Mouse (Mus musculus) frontal cortex, postnatal 25 days (tissue): Measurements from ENCODE around the gene Dmbx1.
A peak's percentile ranks its signal among the peaks of the same experiment; 100 is the strongest.

Source experiments
- DNase-seq, 2 experiments: peaks; one replicate each; pipeline ENCODE4 v3.0.0; 2022; ENCODE audit warnings: low spot score in 2 of 2

The Dmbx1 gene

DNA sequence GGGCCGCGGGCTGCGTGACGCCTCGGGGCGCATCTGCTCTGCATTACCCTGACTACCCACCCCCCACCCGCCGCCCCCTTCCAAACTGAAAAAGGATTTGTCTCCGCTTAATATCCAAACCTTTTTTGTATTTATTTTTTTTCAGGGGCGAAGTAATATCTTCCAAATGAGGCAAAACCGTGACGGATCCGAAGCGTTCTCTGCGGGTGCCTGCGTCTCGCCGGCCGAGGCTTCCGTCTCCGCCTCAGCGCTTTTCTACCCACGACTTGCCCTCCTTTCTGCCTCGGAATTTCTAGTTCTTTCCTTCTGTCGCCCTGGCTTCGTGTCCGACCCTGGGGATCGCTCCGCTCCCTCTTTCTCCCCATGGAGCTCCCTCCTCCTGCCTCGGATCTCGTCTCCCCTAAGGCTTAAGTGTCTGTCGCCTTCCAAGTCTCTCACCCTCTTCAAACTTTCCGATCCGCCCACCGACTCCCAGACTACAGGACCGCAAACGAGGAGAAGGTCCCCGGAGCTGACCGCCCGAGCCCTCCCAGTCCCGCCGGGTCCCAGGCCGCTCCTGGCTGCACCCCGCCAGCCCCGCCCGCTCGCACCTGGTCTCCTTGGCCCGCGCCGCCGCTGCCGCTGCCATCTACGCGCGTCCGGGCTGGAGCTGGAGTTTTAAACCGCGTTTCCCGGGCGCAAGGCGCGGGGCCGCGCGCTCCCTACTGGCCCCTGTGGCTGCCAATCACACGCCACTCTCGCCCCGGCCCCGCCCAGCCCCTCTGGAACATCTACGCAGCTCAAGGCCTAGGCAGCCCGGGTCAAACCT is at the start of gene Dmbx1:
Dmbx1 (minus strand) TSS at position 632 of the 808 bp plus-strand sequence.
- DNase-seq = no peak

DNA sequence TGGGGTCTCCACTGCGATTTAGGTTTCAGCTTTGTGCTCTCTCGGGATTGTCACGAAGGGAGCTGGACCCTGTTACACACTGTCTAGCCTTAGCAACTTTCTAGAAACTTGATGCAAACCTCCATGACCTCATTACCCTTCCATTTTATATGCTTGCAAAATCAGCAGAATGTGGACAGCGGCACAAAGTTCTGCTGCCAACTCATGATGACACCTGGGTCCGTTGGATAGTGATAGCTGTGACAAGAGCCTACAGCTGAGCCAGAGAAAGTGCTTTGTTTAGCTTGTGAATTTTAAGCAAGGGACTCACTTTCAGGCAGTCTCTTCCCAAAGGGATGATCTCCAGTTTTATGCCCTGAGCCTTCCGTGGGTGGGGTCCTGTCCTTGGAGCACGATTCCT is 49.7 kb upstream of the Dmbx1 start:
- DNase-seq = no peak

DNA sequence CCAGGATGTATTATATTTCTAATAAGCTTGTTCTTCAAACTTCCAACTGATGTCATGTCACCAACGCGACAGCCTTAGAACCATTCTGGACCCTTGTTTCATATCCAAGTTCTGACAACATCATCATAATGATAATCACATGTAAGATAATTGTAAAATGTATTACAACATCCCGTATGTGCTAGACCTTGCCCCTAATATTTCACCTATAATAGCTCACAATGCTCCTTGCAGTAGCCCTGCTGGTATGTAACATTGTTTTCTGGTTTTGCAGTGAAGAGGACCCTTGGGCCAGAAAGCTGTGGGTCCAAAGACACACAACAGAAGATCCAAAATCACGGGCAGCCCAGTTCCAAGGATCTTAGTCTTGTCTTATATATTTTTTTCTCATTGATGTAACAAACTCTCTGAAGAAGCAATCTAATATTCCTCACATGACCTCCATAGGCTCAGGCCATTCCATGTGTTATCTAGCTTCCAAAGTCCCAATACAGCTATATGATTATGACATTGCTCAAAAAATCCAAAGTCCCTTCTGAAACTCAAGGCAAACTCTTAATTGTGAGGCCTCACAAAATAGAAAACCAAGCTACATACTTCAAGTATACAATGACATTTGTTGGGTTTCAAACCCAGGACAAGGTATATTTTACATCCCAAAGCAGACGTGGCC is 48.3 kb upstream of the Dmbx1 start:
- DNase-seq = no peak

DNA sequence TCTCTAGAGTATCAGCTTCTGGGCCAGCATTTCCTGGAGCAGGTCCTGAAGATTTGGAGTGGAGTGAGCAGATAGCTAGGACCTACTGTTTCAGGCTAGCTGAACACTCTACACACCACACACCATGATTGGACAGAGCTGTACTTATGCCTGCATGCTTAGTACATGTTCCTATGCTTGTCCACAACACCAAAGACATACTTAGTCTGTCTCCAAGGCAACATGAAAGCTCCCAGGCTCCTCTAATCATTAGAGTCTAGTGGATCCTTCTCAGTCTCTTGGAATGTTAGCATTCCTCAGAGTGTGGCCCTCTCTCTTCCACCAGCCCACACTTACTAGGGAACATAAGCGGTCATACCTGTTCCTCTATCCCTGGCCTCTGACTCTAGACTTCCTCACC is 47.7 kb upstream of the Dmbx1 start:
- DNase-seq = no peak

DNA sequence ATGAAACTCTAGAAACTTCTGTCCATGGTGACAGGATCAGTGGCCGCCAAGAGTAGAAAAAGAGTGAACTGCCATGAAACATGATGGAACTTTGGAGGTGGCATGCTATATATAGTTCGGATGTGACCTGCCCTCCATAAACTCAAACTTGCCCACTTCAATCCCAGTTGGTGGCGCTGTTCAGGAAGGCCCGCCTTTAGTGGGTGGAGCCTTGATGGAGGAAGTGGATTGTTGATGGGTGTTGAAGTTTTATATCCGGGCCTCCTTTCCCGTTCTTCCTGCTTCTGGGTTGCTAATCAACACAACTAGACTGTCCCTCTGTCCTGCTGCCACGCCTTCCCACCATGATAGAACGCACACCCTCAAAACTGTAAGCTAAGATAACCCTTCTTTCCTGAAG is 45.2 kb upstream of the Dmbx1 start:
- DNase-seq = no peak

DNA sequence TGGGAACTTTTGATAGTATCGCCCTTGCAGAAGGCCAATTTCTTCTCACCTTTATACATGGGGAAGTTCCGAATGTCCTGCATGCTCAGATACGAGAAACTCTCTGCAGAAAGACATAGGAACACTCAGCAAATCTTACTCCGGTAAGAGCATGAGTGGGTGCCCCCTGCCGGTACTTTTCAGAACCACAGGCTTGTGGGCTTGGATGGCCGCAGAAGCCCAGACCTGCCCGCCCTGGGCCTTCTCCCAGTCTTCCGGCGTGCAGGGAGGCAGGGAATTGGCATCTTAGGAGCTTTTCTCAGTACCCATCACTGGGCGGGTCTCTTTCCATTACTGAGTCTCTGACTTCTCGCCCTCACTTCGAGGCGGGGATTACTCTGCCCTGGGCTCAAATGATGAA is 44.4 kb upstream of the Dmbx1 start:
- DNase-seq = peak; percentile 80 to 82

DNA sequence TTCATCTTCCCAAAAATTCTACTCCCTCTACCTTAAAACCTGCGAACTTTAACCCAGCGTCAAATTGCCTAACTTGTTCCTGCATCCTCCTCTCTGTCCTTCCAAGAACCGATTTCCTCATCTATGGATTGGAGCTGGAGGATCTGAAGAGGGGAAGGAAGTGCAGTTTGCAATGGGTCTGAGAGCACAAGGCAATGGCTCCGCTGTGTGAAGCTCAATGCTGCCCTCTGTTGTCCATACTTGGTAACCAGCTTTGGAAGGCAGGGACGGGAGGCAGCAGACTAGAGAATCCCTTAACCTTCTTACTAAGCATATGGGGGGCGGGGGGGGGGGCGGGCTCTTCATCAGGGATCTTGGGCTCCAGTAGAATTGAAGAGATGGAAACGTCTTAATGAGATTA is 41.0 kb upstream of the Dmbx1 start:
- DNase-seq = peak; percentile 47 to 64

DNA sequence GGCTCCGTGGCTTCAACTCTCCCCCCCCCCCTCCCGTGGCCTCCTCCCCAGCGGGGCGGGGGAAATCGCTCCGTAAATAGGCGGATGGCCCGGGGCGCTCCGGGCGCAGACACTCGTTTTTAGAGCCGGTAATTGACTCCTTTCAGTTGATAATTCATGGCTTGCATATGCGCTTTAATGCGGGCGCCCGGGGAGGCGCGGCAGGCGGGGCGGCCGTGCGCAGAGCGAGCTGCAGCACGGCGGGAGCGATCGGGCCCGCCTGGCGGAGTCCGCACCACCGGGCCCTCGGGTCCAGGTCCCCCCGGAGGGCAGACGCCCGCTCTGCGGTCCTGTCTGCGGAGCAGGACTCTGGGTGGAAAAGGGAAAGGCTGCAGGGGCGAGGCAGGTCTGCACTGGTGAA is 39.7 kb upstream of the Dmbx1 start:
- no peak for DNase-seq

DNA sequence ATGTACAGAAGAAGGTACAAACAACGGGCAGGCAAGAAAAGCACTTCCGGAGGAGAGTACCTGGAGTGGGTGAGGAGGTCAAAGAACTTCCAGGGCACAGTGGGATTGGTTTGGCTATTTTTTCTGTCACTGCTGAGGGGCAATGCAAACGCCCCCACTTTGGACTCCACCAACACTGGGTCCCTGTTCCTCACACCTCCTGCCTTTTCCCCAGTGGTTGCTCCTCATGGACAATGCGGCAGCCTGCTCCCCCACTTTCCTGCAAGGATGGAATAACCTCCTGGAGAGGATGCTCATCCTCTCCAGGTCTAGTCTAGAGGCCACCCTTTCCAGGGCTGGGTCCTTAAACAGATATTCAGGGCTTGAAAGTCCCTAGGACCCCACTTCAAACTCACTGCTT is 39.2 kb upstream of the Dmbx1 start:
- no peak for DNase-seq

DNA sequence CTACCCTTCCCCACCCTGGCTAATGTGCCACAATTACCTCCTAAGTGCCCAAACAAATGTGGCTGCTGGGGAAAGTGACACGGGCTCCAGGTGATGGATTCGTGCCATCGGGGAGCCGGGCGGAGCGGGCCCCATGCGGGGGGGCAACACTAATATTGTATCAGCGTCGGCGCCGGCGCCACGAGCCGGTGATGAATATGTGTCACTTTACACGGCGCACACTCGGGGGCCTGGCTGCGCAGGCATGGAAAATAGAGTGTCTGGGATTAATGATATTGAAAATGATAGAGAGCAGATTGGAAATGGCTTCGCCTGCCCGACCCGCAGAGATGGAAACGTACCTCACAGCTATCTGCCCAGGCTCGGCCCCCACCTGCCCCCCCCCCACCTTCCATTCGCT is 32.8 kb upstream of the Dmbx1 start:
- DNase-seq = no peak

DNA sequence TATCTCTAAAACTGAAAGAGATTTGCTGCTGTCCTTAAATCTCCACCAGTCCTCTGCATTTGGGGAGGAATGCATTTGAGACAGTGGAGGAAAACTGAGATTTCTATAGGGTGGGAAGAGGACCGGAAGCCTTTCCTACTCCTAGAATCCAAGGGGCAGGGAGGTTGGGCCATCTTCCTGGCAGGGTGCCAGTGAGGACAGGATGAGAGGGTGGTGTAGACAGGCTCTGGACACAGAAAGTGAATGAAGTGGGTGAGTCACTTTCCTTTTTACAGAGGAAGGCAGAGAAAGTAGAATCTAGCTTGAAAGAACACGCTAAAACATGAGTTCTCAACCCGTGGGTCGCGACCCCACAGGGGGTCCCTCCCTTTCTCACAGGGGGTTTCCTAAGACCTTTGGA is 24.7 kb upstream of the Dmbx1 start:
- no peak for DNase-seq

DNA sequence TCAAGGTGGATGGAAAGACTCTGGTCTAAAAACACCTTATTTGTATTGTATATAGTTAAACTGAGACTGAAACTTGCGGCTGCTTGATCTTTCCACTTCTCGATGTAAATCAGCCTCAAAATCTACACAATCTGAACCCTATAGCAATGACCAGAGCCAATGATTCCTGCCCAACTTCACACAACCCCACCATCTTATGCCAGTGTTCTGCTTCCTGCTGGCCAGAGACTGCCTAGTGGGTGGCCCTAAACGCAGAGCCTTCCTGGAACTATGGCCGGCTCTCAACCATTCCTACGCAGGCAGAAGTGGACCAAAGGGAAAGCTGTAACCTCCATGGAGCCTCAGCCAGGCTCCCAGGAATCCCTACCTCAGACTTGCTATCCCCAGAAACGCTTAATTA is 24.0 kb upstream of the Dmbx1 start:
- DNase-seq = no peak

DNA sequence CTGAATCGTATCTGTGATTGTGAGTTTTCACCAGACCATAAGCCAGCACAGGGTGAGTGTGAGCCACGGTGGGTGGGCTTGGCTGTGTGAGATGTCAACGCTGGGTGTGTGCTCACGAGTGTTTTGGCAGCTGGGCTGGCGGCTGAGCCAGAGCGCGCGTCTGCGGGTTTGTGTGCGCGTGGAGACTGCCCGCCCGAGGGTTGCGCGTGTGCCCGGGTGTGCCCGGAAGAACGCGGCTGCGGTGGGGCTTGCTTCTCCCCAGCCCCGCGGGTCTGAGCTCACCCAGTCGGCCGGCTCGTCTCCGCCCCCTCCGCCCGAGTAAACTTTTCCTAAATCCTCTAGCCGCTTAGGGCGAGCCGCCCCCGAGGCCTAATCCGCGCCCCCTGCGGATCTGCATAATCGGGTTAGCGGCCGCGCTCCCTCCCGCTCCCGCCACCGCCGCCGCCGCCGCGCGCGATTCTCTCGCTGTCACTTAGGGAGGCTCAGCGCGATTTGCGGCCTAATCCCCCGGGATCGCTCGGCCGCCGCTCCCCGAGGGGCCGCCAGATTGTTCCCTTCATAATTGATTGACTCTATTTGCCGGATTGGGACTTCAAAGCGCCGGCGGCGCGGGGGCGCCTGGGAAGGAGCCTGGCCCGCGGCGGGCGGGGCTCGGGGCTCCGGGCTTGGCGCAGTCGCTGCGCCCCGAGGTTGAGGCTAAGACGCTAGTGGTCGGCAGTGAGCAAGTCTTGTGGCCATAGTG is 23.1 kb upstream of the Dmbx1 start:
- peak; percentile 16 to 19 for DNase-seq

DNA sequence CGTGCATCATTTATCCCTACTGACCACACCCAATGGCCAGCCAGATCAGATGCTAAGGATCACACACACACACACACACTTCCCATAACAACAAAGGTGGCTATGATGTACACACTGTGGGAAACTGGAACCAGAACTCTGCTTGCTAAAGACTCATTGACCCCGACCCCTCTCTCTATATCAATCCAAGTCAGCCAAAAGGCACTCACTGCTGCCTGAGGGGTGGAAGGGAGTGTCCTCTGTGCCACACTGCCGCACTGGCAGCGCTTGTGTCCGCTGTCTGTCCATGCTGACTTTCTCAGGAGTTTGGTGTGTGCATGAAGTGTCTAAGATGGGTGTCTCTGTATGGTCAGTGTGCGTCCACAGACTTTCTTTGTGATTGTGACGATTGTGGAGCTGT is 22.3 kb upstream of the Dmbx1 start:
- no peak for DNase-seq

DNA sequence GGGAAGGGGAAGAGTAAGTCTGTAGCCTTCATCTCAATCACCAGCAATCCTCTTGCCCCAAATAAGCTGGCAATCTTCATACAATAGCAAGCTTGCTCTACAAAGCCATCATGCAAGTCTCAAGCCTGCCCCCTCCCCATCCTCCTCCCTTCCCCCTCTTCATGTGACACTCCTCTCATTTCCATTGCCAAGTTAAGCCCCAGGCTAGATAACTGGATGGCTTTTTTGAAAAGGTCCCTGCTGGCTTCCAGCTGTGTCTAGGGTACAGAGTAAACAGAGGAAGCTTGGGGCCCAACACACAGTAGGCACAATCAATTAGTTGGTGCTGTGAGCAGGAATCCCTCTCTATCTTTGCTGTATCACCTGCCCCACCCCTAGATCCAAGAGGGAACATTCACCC is 19.8 kb upstream of the Dmbx1 start:
- no peak for DNase-seq

DNA sequence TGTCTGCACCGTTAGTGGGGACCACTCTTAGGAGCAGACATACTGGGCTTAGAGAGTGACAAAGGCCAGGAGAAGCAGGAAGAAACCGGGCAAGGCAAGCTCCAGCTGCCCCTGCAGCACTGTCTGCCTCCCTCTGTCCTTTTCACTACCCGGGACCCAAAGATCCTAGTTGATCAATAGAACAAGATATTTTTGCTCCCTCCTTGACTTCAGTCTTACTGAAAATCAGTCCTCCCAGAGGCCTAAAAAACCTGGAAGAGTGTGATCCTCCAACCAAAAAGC is 15.7 kb upstream of the Dmbx1 start:
- DNase-seq = no peak

DNA sequence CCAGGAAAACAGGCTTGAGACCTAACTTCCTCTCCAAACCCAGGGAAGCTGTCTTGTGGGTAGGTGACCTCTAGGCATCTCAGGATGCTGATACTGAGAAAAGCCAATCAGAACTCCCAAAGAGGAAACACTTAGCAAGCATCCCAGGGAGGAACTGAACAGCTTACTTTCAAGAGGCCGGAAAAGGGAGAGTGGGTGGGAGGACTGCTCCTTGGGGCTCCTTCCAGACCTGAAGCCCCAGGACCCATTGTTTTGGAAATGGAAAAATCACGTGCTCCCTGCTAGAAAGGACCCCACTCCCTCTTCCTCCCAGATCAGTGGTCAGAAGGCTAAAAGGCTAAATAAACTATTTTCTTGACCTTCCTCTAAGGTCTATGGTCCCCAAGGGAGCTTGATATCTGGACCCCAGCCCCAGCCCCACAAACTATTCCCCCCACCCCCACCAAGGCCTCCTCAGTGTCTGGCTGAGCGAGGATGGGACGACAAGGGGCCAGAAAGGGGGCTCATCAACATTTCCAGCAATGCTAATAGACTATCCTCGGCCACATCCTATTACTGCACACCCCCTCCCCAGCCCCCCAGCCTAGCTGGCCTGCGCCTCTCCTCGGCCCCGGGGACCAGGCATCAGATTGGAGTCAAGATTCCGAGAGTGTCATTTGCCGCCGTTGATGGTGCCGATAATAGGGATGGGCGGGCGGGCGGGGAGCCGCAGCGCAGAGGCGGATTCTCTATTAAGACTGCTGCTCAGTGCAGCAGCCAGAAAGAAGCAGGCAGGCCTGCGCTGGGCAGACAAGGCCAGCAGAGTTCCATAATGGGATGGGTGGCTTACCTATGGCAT is 15.1 kb upstream of the Dmbx1 start:
- DNase-seq = no peak

DNA sequence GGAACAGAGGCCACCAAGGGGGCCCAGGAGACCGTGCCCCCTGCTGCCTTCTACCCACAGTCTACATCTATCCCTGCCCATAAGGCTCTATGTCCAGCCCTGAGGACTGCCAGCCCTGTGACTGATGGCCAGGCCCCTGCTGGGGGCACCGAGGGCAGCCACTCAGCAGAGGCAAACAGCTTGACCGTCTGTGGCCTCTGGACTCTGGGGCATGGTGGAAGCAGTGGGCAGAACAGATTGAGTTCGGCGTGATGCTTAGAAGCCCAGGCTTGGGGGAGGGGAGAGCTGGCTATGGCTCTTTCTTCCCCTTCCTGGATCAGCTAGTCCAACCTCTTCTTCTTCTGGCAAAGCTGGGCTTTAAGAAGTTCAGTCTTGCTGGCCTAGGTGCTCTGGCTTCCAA is 13.8 kb upstream of the Dmbx1 start:
- no peak for DNase-seq

DNA sequence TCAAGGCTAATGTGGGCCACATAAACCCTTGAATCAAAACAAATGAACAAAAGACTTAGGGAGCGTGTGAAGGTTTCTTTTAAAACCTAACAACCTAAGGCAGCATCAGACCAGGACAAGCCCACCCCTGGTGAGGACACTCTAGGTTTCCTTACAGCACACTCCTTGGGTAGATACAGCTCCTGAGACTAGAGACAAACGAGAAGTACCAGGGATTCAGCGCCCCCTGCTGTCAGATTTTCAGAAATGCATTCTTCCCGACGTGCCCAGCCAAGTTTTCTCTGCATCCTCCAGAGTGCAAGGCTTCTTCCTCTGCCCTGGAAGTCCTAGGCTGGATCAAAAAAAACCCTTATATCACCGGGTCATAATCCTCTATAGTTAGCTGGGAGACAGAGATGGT is 13.0 kb upstream of the Dmbx1 start:
- peak; percentile 53 to 65 for DNase-seq

DNA sequence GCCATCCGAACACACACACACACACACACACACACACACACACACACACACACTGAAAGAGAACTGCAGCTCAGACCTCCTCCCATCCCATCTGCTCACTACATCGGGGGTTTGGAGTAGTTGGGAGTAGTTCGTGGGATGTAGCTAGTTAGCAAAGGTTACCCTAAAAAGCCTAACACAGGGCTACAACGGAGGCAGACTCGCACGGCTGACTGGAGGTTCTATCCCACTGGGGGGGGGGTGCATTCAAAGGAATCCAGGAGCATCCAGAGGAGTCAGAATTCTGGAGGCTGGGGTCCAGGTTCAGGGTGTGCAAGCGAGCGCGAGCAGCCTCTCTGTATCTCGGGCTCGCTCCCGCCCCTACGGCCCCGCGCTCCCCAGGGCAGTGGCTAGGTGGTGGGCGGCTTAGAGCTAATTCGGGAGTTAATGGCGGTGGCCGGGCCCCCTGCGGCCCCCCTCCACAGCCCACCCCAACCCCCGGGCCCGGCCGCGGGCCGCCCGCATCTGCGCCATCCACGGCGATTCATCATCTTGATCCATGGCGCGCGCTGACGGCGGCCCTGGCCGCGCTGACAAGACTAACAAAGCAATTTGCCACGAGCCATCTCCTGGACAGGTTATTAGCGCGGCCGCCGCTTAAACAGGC is 4.1 kb upstream of the Dmbx1 start:
- DNase-seq = no peak

DNA sequence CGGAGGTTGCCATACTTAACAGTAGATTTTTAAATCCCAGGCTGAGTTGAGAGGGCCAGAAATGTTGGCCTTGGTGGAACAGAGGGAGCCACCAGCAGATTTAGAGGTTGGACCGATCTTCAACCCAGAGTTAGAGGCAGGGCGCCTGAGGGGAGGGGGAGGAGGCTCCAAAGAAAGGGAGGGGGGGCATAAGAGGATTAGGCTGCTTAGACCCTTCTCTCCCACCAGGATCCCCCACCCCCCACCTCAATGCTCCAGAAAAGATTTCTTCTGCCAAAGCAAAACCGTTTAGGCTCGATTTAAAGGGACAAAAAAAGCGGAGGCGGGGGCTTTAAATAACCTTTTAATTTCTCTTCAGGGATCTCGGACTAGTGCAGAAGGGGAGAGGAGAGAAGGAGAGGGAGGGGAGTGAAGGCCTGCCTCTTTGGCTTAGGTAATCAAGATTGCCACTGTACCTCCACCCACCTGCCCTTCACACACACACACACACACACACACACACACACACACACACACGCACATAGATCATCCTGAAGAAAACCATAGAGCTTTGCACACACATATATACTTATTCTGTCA is 1.6 kb upstream of the Dmbx1 start:
- DNase-seq = no peak
